Mouse (Mus musculus): ENCODE measurements around the gene Ttll4.

Gene Ttll4

GRCm38 (mm10) chr1:74661448-74662195 lies at the start of gene Ttll4:
Ttll4 (plus strand) TSS chr1:74661745.
- DNase-seq: peak; percentile 93

- no peak for DNase-seq
Observed at GRCm38 (mm10) chr1:74624183-74624582, 37.4 kb upstream of the Ttll4 start.

- no peak for DNase-seq
Observed at GRCm38 (mm10) chr1:74626076-74626475, 35.5 kb upstream of the Ttll4 start.

GRCm38 (mm10) chr1:74628001-74628400 lies 33.5 kb upstream of the Ttll4 start:
- no peak for DNase-seq

GRCm38 (mm10) chr1:74632734-74633133 lies 28.8 kb upstream of the Ttll4 start:
- no peak for DNase-seq

- no peak for DNase-seq
Observed at GRCm38 (mm10) chr1:74643524-74643923, 18.0 kb upstream of the Ttll4 start.

GRCm38 (mm10) chr1:74643926-74644325 lies 17.6 kb upstream of the Ttll4 start:
- no peak for DNase-seq

- no peak for DNase-seq
Observed at GRCm38 (mm10) chr1:74662253-74662865, 814 bp downstream of the Ttll4 start.

GRCm38 (mm10) chr1:74665153-74665552 lies 3.6 kb downstream of the Ttll4 start:
- no peak for DNase-seq

- no peak for DNase-seq
Observed at GRCm38 (mm10) chr1:74668371-74668770, 6.8 kb downstream of the Ttll4 start.

- DNase-seq: no peak
Observed at GRCm38 (mm10) chr1:74672731-74673130, 11.2 kb downstream of the Ttll4 start.

GRCm38 (mm10) chr1:74676863-74677262 lies 15.3 kb downstream of the Ttll4 start:
- no peak for DNase-seq

GRCm38 (mm10) chr1:74677843-74678242 lies 16.3 kb downstream of the Ttll4 start:
- DNase-seq: no peak

- no peak for DNase-seq
Observed at GRCm38 (mm10) chr1:74687131-74687530, 25.6 kb downstream of the Ttll4 start.

- no peak for DNase-seq
Observed at GRCm38 (mm10) chr1:74693891-74694583, 32.5 kb downstream of the Ttll4 start.

- DNase-seq: no peak
Observed at GRCm38 (mm10) chr1:74695836-74696235, 34.3 kb downstream of the Ttll4 start.

GRCm38 (mm10) chr1:74697416-74697815 lies 35.9 kb downstream of the Ttll4 start:
- DNase-seq: no peak

- no peak for DNase-seq
Observed at GRCm38 (mm10) chr1:74698353-74698752, 36.8 kb downstream of the Ttll4 start.

- DNase-seq: no peak
Observed at GRCm38 (mm10) chr1:74698791-74699190, 37.2 kb downstream of the Ttll4 start.

GRCm38 (mm10) chr1:74702142-74702553 lies 40.6 kb downstream of the Ttll4 start:
- DNase-seq: no peak

- no peak for DNase-seq
Observed at GRCm38 (mm10) chr1:74704156-74704555, 42.6 kb downstream of the Ttll4 start.

- no peak for DNase-seq
Observed at GRCm38 (mm10) chr1:74705016-74705415, 43.5 kb downstream of the Ttll4 start.

- no peak for DNase-seq
Observed at GRCm38 (mm10) chr1:74709566-74709965, 48.0 kb downstream of the Ttll4 start.

GRCm38 (mm10) chr1:74712046-74712445 lies 50.5 kb downstream of the Ttll4 start:
- no peak for DNase-seq

Data from thymus, postnatal 25 days (tissue).